Mouse (Mus musculus) cerebellum, adult 18-20 months (tissue): Measurements from ENCODE around the gene Rpl38.
A peak's percentile ranks its signal among the peaks of the same experiment; 100 is the strongest.

Experiments
- DNase-seq, 2 experiments: peaks; one replicate each; pipeline ENCODE4 v3.0.0; 2021

Rpl38 gene

GRCm38 (mm10) chr11:114682321-114682900 is 14.1 kb downstream of the Rpl38 start:
- DNase-seq, result no peak

GRCm38 (mm10) chr11:114683029-114683721 is 14.9 kb downstream of the Rpl38 start:
- DNase-seq, result peak in 1 of 2 experiments; percentile 48

GRCm38 (mm10) chr11:114683722-114684621 is 15.6 kb downstream of the Rpl38 start:
- no peak for DNase-seq

GRCm38 (mm10) chr11:114684627-114685373 is 16.5 kb downstream of the Rpl38 start:
- DNase-seq, result peak; percentile 98 to 99

GRCm38 (mm10) chr11:114685526-114686040 is 17.3 kb downstream of the Rpl38 start:
- peak in 1 of 2 experiments; percentile 41 for DNase-seq

- DNase-seq, result no peak
These were observed 18.1 kb downstream of the Rpl38 start for GRCm38 (mm10) chr11:114686221-114686959.

- DNase-seq, result no peak
These were observed 19.4 kb downstream of the Rpl38 start for GRCm38 (mm10) chr11:114687574-114688188.

GRCm38 (mm10) chr11:114688729-114689128 is 20.4 kb downstream of the Rpl38 start:
- DNase-seq, result no peak

GRCm38 (mm10) chr11:114690192-114690591 is 21.9 kb downstream of the Rpl38 start:
- DNase-seq, result peak; percentile 55 to 60

- DNase-seq, result no peak
These were observed 23.3 kb downstream of the Rpl38 start for GRCm38 (mm10) chr11:114691454-114692182.

- DNase-seq, result no peak
These were observed 24.3 kb downstream of the Rpl38 start for GRCm38 (mm10) chr11:114692601-114693000.

- DNase-seq, result no peak
These were observed 25.1 kb downstream of the Rpl38 start for GRCm38 (mm10) chr11:114693456-114693855.

- DNase-seq, result no peak
These were observed 26.1 kb downstream of the Rpl38 start for GRCm38 (mm10) chr11:114694451-114694850.

- no peak for DNase-seq
These were observed 30.2 kb downstream of the Rpl38 start for GRCm38 (mm10) chr11:114698496-114698895.

GRCm38 (mm10) chr11:114699511-114699910 is 31.2 kb downstream of the Rpl38 start:
- no peak for DNase-seq

GRCm38 (mm10) chr11:114702311-114702995 is 34.1 kb downstream of the Rpl38 start:
- DNase-seq, result no peak

GRCm38 (mm10) chr11:114702996-114703361 is 34.7 kb downstream of the Rpl38 start:
- DNase-seq, result no peak

- peak; percentile 50 to 52 for DNase-seq
These were observed 36.0 kb downstream of the Rpl38 start for GRCm38 (mm10) chr11:114704071-114704913.

GRCm38 (mm10) chr11:114706358-114706757 is 38.0 kb downstream of the Rpl38 start:
- DNase-seq, result no peak
